Mouse (Mus musculus): ENCODE results near the gene Daam2.

- TF ChIP-seq CTCF (IDR thresholded peaks at IDR 0.05; ENCODE audit: control insufficient read depth, insufficient read depth, insufficient read length) (no peak), MYOG (IDR thresholded peaks at IDR 0.05; ENCODE audit: control insufficient read depth, extremely low read depth, insufficient read length) (no peak), USF1 (IDR thresholded peaks at IDR 0.05; ENCODE audit: low read depth) (no peak), MYOD1 (IDR thresholded peaks at IDR 0.05; ENCODE audit: control insufficient read depth, insufficient read length, low read depth) (no peak), MAX (IDR thresholded peaks at IDR 0.05) (no peak)
Observed at GRCm38 (mm10) chr17:49419813-49420212, 144.3 kb downstream of the Daam2 start.

All from C2C12 (cell line).